Mouse (Mus musculus) heart, adult 2 months (tissue): ENCODE results near the gene Tspan6. TPM values are rescaled to one million over a fixed set of nuclear protein-coding genes. Genes with fewer than 3 reads are reported as not detected.

ENCODE experiments used
- DNase-seq, 2 experiments: peaks; one replicate each; pipeline ENCODE4 v3.0.0; 2021
- H3K27ac ChIP-seq: fragments of 200-600 bp; 2 replicates; pipeline ENCODE4 v1.8.1; 2022
- H3K27me3 ChIP-seq: fragments of 200-500 bp; 2 replicates; pipeline ENCODE4 v1.6.1; 2012; ENCODE audit warnings: mild to moderate bottlenecking, low read length, inconsistent platforms, mixed read lengths; ENCODE audit not compliant: control insufficient read depth, insufficient read depth
- H3K36me3 ChIP-seq: fragments of 200-500 bp; 2 replicates; pipeline ENCODE4 v1.6.1; 2012; ENCODE audit warnings: low read length, inconsistent platforms; ENCODE audit not compliant: control insufficient read depth, insufficient read depth
- H3K4me1 ChIP-seq: fragments of 200-500 bp; 2 replicates; pipeline ENCODE4 v1.6.1; 2011; ENCODE audit warnings: low read length; ENCODE audit not compliant: control insufficient read depth, insufficient read depth
- H3K4me3 ChIP-seq: fragments of 200-600 bp; 2 replicates; pipeline ENCODE4 v1.8.1; 2022
- H3K79me2 ChIP-seq: fragments of 200-500 bp; replicated peaks from 2 replicates; pipeline ENCODE4 v1.6.1; 2012; ENCODE audit warnings: mild to moderate bottlenecking, inconsistent platforms, low read length, moderate library complexity, mixed read lengths; ENCODE audit not compliant: control insufficient read depth, insufficient read depth
- H3K9ac ChIP-seq: fragments of 200-500 bp; 2 replicates; pipeline ENCODE4 v1.6.1; 2012; ENCODE audit warnings: low read depth, mild to moderate bottlenecking, control low read depth, inconsistent platforms, low read length, mixed read lengths
- CTCF ChIP-seq: fragments of 200-600 bp; IDR thresholded peaks from 2 replicates; pipeline ENCODE4 v1.8.1; 2022; ENCODE audit warnings: antibody characterized with exemption, mild to moderate bottlenecking, moderate library complexity
- EP300 ChIP-seq: fragments of 200-500 bp; IDR thresholded peaks from 2 replicates; pipeline ENCODE4 v1.6.1; 2011; ENCODE audit warnings: low read depth, low read length, control low read depth; ENCODE audit not compliant: insufficient read depth
- POLR2A ChIP-seq: fragments of 200-500 bp; IDR thresholded peaks from 2 replicates; pipeline ENCODE4 v1.6.1; 2011; ENCODE audit warnings: mild to moderate bottlenecking, low read depth, low read length, control low read depth; ENCODE audit not compliant: insufficient read depth
- WGBS: fragments of 180-500 bp; shearing (Covaris S2); methylation state at CpG from one replicate; pipeline ENCODE4 v1.1.7; 2018; 5-methylcytosine and 5-hydroxymethylcytosine counted together
- intact Hi-C: fragments of 180-260 bp; cut with DNase I; formaldehyde crosslinking; loops from one replicate; pipeline ENCODE4 v1.15.1; 2025
- polyA plus RNA-seq: library from polyadenylated mRNA; depleted of rRNA; stranded (reverse); fragments of >200 nt; gene quantifications from 2 replicates; pipeline ENCODE4 v1.2.3, GENCODE M21; 2012; rRNA removed
- total RNA-seq, 2 experiments: library from RNA; stranded (reverse); gene quantifications; 2 replicates each; pipeline ENCODE4 v1.2.3; 2021

Gene Tspan6
- total and polyA plus RNA-seq, 3 experiments = 4.7 to 7.9 (median 7.1) TPM

- intact Hi-C loops = no loop called here
- 74% methylated on average over 3 of the region's 3 CpGs for WGBS
- Histone ChIP-seq H3K9ac (no peak overlapping the region), H3K36me3 (no peaks in the 10 kb centered on the region), H3K4me3 (no peak overlapping the region), H3K4me1 (no peaks in the 10 kb centered on the region), H3K27ac (no peak overlapping the region), H3K27me3 (no peaks in the 10 kb centered on the region), H3K79me2 (no peaks in the 10 kb centered on the region)
- TF ChIP-seq CTCF (no peak), EP300 (no peak), POLR2A (no peak)
- DNase-seq = no peak
Observed at GRCm38 (mm10) chrX:133887308-133887707, 10.9 kb downstream of the Tspan6 start.

- TF ChIP-seq POLR2A (no peak), CTCF (no peak), EP300 (no peak)
- H3K27ac ChIP-seq = no peak overlapping the region
- intact Hi-C loops = no loop called here
- H3K4me3 ChIP-seq = no peak overlapping the region
- no peaks in the 10 kb centered on the region for H3K4me1 ChIP-seq
- no peak overlapping the region for H3K9ac ChIP-seq
- no peaks in the 10 kb centered on the region for H3K79me2 ChIP-seq
- H3K27me3 ChIP-seq = no peaks in the 10 kb centered on the region
- no peaks in the 10 kb centered on the region for H3K36me3 ChIP-seq
- no peak for DNase-seq
- WGBS = 83% methylated on average over 6 of the region's 6 CpGs
Observed at GRCm38 (mm10) chrX:133869743-133870142, 28.5 kb downstream of the Tspan6 start.

- no peak for DNase-seq
- Histone ChIP-seq H3K36me3 (no peaks in the 10 kb centered on the region), H3K27me3 (no peaks in the 10 kb centered on the region), H3K4me3 (no peak overlapping the region), H3K27ac (no peak overlapping the region), H3K9ac (no peak overlapping the region), H3K4me1 (no peaks in the 10 kb centered on the region), H3K79me2 (no peaks in the 10 kb centered on the region)
- 93% methylated on average over 4 of the region's 4 CpGs for WGBS
- intact Hi-C loops = no loop called here
- no peak for TF ChIP-seq EP300
- no peak for TF ChIP-seq CTCF
- TF ChIP-seq POLR2A = no peak
Observed at GRCm38 (mm10) chrX:133853637-133854036, 44.6 kb downstream of the Tspan6 start.

GRCm38 (mm10) chrX:133850680-133851079 lies 47.5 kb downstream of the Tspan6 start, which contains the start of gene Tnmd:
Tnmd (plus strand) TSS chrX:133850980.
- Histone ChIP-seq H3K9ac (no peak within 1 kb of the TSS), H3K79me2 (no peaks in the 10 kb centered on the region), H3K36me3 (no peaks in the 10 kb centered on the region), H3K27me3 (no peaks in the 10 kb centered on the region), H3K27ac (no peak within 1 kb of the TSS), H3K4me3 (no peak within 1 kb of the TSS), H3K4me1 (no peaks in the 10 kb centered on the region)
- WGBS = 78% methylated on average over 5 of the region's 5 CpGs
- no peak for DNase-seq
- no peak for TF ChIP-seq CTCF
- TF ChIP-seq EP300 = no peak
- TF ChIP-seq POLR2A = no peak
- intact Hi-C loops = no loop called here

Other genes with a start within 250 kb of the Tspan6 start
- 1 to 10 TPM; 7.9 to 8.5 TPM for gene Pcdh19, start 209.4 kb downstream of the Tspan6 start, total RNA-seq
- 1.9 and 3.1 TPM in 2 replicates for gene Pcdh19, start 209.4 kb downstream of the Tspan6 start, polyA plus RNA-seq
- gene Tnmd, start 47.4 kb downstream of the Tspan6 start, total RNA-seq = not detected
- 0.10 and 0.20 TPM in 2 replicates for gene Tnmd, start 47.4 kb downstream of the Tspan6 start, polyA plus RNA-seq
- gene Srpx2, start 10.0 kb upstream of the Tspan6 start, total RNA-seq = 1 to 10 TPM; 3.7 TPM
- 6.3 and 8.2 TPM in 2 replicates for gene Srpx2, start 10.0 kb upstream of the Tspan6 start, polyA plus RNA-seq
- 1 to 10 TPM; 1.3 to 3.1 TPM for gene Sytl4, start 83.4 kb upstream of the Tspan6 start, total RNA-seq
- gene Sytl4, start 83.4 kb upstream of the Tspan6 start, polyA plus RNA-seq = 0.68 and 0.85 TPM in 2 replicates
- 10 to 100 TPM; 11.2 to 11.7 TPM for gene Cstf2, start 160.8 kb upstream of the Tspan6 start, total RNA-seq
- 6.3 and 9.5 TPM in 2 replicates for gene Cstf2, start 160.8 kb upstream of the Tspan6 start, polyA plus RNA-seq